Mouse (Mus musculus) retina, postnatal 1 day (tissue): ENCODE data around the gene Eif2d.
A peak's percentile ranks its signal among the peaks of the same experiment; 100 is the strongest.

Experiments
- DNase-seq: peaks from one replicate; pipeline ENCODE4 v3.0.0-alpha.2; 2012

Eif2d gene

DNA sequence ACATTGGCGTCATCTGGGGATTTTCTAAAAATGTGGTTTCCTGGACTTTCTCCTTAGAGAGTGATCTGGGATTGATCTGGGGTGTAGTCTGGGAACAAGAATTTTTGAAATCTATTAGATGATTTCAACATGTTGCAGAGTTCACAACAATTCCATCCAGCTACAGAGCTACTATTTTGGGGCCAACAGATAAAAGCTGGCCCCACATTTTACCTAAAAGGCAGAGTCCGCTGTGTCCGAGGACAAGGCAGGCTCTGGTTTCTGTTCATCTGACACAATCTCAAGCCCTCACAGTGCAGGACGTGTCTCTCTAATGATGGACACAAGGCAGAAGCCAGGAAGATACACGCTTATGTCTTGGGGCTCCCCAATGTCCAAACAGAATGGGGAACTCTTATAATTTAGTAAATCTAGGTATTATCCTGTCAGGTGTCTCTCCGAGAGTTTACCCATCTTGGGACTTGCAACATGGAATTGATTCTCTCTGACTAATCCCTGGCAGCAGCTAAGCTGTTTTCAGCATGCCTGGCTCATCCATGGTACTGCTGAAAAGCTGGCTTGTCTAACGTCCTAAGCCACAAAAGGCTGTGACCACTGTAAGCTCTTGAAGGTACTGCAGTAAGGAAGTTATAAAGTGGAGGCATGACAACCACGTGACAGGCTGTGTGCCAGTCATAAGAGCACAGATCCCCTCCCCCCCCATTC is 32.1 kb downstream of the Eif2d start:
- peak; percentile 18 for DNase-seq

DNA sequence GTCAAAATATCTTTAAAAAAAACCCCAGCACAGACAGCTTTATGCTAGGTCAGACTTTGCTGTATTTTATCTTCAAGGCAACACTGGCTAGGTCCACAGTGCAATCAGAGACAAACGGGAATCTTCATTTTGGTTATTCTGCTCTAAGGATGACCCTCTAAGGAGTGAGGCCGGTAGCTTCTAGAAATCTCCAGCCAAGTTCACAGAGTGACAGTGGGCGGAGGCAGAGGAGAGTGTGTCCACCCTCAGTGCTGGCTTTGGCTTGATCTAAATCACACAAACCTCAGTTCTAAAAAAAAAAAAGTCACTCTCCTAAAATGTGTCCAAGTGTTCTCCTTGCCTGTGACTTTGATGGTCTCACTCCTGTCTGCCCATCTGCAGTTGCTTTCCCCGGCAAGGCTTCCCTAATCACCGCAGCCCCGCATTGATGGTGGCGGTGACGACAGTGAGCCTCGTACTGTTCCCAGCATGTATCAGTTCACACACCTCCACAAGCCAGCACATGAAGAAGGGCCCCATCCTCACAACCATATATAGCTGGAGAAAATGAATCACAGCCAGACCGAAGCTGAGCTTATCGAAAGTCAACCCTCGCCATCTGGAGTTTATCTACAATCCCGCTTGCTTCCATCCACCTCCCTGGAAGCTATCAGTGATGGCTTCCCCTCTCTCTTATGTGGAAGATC is 33.0 kb downstream of the Eif2d start:
- DNase-seq: no peak

DNA sequence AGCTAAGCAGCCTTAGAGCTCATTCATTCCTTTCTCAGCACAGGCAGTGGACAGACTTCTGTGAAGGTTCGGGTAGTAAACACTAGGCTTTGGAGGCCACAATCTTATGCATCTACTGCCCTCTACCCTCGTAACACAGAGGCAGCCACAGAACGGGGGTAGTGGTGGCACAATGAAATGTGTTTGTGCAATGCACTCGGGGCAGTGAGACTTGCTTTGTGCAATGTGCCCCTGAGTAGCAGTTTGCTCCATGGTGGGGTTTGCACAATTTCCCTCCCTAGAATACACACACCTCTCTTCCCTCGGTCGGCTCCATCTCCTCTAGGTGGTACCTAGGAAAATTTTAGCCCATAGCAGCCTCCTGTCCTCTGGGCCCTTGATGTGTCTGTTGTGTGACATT is 34.0 kb downstream of the Eif2d start:
- DNase-seq: no peak

DNA sequence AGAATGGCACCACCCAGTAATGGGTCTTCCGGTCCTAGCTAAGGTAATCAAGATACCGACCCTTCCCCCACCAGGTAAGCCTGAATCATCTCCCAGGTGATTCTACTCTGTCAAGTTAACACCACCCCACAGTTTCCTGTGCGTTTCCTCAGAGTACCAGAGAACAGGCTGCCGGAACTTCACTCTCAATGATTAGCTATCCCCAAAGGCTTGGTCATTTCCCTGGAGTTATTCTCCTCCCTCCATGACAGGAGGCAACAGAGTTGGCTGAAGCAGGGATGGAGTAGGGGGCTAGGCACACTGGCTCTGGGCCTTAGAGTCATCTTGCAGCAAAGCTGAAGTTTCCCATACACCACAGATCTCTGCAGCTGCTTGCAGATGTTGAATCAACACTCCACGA is 34.9 kb downstream of the Eif2d start:
- DNase-seq: no peak

DNA sequence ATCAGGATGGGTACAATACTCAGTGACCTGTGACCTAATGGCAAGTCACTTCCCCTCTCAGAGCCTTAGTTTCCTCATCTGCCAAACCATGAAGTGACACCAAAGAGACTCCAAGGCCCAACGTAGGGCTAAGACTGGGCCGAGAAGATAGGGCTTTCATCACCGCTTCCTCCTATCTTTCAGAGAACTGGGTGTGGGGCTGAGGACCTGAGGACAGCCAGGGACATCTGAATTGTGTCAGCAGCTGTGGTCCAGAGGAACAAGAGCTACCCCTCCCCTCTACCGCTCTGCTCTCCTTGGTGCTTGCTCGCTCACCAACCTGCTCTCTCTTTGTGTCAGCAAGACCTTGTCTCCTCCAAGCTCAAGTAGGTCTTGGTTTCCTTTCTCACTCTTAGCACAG is 35.7 kb downstream of the Eif2d start:
- DNase-seq: no peak

DNA sequence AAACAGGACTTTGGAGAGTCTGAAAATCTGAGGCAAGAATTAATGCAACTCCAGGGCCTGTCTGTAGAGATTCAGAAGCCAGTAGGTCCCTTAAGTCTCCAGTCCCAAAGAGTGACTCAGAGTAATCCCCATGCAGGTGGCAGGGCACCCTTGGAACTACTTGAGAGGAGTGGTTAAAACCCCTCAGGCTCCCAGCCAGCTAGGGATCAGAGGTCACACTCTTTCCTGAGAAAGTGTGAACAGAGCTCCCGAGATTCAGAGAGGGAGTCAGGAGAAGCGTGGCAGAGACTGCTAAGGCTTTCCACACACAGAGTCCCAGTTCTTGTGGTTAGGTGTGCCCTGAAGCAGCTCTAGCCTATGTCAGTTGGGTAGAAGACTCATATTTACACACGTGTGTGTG is 40.8 kb downstream of the Eif2d start:
- no peak for DNase-seq

DNA sequence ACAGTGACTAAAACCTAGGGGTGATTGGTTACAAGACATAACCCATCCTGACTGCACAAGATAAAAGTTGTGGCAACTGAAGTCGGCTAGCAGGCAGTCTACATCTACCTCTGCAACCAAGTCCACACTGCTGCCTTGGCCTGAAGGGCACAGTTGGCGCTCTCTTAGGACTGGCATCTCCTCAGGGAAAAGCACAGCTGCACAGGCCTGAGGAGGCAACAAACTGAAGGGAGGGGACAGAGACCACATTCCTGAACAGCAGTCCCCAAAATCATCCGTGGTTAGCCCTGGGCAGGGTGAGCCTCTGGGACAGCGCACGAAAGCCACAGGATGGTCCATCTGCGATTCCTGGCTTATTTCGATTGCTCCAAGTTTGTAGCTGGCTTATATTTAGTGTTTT is 42.7 kb downstream of the Eif2d start:
- DNase-seq: no peak

DNA sequence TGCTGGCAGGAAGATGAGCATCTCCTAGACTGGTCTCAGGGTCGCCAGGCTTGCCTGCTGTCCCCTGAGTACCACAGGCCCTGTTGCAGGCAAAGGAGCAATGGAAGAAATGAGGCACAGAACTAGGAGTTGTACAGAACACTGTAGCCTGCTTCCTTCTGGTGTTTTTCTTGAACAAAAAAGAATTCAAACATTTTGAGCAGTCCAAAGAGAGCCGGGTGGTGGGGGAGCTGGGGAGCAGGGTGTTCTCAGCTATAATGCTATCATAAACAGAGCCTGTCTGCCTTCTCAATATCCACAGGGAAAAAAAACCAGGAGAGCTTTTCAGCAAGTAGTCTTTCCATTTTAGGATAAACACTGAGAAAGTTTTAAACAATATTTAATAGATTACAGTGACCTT is 43.1 kb downstream of the Eif2d start:
- DNase-seq: no peak

DNA sequence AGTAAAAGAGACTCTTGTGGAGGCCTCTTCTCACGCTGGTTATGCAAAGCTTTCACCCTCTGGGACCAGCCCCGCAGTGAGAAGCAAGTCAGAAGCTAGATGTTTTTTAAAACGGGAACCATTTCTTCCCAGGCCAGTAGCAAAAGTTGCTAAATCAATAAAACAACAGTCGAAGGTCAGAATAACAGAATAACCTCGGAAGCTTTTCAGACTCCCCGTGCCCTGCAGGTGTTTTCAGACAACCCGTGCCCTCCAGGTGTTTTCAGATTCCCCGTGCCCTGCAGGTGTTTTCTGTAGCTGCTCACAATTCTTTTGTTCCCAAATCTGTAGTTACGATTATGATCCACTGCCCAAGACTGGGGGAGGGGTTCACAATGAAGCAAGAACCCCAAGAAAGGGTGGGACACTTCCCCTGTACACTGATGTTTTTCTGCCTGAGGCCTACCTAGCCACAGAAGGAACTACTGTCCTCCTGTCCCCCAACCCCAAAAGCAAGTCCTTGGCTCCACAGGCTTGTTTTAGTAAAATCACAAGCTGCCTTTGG is 45.5 kb downstream of the Eif2d start:
- DNase-seq: no peak

DNA sequence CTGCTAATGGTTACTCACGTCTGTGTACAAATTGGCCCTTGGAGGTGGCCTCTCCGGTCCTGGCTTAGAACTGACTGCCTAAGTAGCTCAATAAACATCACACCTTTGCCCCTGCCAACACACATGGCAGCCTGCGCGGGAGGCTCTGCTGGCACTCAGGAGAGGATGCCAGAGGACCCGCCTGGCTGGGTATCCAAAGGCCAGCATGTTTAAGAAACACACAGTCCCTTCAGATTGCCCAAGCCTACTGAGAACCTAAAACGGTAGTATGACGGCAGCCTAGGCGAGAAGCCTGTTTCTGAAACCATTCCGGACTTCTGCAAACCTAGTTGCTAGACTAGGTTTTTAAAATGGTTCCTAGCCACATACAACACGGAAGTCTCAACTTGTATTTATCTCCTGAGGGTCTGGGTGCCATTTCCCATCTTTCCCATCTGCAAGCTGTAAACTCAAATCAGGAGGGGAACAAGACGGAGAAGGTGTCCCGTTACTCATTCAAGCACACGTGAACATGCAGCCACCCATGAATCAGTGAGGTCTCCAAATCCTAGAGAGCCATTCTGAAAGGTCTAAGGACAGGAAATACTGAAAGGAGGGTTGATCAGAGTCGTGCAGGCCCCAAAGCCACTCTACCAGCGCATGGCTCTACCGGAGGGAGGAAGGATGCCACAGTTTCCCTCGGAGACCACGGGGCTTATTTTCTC is 46.3 kb downstream of the Eif2d start:
- DNase-seq: no peak

DNA sequence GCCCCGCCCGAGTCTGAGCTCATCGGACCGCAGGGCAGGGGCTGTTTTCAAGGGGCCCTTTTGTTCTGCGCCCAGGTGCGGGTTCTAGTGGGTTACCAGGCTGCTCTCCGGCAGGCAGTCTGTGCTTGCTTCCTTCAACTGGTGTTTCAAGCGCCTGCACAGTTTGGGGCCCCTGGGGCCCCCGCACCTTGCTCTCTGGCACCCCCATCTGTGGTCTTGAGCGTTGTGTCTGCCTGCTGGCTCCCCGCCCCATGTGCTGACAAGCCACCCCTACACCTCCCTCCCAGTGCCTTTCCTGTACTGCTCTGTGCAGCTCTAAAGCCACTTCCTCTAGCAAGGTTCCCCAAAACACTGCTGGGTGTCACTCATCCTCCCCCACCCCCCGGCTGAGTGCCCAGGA is 47.0 kb downstream of the Eif2d start:
- DNase-seq: no peak

DNA sequence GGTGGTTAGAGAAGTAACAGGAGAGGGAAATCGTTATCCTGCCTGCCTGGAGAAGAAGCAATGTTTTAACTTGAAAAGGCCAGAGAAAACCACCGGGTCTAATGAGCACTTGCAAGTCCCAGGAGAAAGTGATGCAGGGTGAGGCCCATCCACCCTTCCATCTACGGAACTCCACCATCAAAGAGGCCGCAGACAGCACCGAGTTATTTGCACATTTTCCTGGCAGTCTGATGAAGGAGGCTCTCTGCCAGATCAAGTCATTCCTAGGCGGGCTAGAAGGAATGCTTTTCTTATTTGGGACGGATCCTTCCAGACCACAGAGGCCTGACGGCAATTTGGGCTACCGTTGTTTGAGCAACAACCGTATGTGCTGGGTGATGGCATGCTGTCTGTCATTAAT is 47.6 kb downstream of the Eif2d start:
- no peak for DNase-seq

DNA sequence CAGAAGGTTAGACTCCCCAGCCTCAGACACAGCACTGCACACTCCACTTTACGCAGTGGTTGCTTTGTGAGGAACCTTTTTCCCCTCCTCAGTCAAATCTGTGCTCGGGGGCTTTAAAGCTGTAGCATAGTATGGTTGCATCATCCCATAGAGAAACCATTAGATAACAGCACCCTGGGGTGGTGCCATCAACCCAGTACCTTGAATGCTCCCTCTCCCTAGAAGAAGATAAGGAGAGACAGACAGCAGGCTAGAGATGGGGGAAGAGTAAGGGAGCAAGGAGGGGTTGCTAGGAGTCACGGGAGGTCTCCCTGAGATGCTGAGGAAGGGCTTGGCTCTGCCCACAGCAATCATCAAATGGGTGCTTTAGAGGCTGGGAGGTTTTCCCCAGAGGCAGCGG is 48.4 kb downstream of the Eif2d start:
- no peak for DNase-seq

DNA sequence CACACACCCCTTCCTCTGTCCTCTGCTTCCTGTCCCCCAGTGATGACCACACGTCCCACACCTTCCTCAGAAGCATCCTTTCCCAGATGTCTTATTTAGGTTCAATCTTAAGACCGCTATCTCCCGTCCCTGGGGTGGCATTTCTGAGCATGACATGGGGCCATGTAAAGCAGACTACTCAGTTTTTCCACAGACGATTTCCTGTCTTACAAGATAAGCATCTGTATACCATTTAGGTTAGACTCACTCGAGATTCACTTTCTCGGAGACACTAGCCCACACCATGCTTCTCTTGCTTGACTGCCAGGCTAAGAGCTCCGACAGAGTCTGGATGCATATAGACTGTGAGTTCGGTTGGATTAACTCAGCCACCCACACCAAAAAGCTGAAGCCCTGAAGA is 51.5 kb downstream of the Eif2d start:
- DNase-seq: no peak

DNA sequence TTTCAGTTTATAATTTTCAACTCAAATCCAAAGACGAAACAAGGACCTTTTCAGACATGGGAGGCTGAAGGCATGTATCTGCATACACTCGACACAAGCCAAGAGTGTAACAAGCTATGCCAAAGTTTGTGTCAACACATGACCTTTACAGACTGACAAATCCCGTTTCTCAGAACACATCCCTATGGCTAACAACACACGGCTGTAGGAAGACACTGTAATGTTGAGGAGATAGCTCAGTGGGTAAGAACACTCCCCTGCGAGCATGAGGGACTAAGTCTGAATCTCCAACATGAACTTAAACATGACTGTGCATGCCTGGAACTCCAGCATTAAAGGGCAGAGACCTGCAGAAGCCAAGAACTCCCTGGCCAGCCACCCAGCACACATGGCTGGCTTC is 53.4 kb downstream of the Eif2d start:
- no peak for DNase-seq

DNA sequence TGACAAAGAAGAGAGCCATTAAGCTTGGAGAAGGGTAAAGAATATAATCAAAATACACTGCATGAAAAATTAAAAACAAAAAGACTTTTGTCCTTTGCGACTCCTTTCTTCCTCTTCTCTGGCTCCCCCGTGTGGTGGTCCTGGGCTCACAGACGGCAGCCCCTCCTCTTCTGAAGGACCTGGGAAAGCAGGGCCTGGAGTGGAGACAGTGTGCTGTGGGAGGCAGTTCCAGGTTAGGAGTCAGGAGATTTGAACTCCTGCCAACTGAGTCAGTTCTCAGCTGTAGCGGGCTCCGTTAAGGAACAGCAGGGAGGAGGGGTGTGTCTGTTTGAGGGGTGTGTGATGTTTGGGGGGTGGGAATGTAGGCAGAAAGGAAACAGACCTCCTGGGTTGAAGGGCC is 54.5 kb downstream of the Eif2d start:
- DNase-seq: peak; percentile 83

DNA sequence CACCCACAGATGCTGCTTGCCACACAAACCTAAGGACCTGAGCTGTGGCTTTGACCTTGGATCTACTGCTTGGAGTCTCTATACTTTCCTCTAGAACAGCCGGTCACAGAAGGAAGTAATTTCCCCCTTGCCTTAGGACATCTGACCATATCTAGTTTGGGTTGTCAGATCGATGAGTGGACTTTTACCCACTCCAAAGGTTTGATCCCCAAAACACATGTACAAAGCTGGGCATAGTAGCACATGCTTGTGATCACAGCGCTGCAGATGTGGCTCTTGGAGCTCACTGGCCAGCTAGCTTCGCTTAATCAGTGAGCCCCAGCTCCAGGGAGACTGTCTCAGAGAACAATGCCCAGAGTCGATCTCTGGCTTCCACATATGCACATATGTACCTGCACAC is 55.1 kb downstream of the Eif2d start:
- no peak for DNase-seq

DNA sequence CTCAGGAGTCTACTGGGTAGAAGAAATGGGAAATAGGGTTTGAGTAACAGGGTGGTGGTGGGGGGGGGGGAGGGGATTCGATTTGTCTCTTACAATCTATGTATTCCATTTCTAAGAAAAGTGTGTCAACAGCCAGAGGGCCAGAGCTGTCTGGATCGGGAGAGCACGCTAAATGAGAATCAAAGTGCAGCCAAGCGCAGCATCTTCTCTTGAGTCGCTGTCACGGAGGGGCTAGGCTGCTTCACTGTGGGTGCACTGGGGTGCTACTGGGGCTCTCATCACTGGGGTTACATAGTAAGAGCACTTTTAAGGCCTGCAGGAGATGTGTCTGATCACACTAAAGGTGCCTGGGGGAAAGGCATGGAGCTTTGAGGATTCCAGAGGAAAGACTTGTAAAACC is 55.8 kb downstream of the Eif2d start:
- DNase-seq: peak; percentile 74

DNA sequence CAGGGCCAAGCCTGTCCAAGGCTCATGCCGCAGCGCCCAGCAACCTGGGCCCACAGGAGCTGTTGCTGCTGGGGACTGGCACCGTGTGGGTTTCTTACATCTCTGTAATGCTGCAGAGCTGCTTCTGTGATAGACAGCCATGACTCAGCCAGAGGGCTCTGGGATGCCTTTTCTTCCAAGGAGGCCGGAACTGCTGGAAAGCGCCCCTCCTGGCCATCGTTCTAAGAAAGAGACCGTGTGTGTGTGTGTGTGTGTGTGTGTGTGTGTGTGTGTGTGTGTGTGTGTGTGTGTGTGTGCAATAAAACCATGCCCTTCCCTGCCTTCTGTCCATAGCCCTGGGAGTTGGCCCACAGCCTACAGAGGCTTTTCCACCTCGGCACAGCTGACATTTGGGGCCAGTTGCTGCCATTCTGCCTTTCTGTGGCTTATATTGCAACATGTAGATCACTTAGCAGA is 57.0 kb downstream of the Eif2d start:
- DNase-seq: peak; percentile 42

DNA sequence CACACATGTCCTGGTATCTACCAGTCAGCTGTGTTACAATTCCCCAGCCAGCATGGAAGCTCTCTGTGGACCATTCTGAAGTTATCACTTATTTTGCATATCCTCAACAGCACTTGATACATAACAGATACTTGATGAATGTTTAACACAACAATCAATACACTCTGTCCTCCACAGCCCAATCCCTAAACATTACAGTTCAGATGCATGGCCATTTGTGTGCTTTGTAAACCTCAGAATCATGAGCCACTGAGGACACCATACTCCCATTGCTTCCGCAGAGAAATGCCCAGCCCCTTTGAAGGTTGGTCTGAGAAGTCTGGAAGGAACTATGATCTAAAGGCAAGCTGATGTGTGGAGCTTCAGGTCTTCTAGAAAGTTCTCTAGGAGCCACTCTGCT is 58.7 kb downstream of the Eif2d start:
- DNase-seq: no peak

DNA sequence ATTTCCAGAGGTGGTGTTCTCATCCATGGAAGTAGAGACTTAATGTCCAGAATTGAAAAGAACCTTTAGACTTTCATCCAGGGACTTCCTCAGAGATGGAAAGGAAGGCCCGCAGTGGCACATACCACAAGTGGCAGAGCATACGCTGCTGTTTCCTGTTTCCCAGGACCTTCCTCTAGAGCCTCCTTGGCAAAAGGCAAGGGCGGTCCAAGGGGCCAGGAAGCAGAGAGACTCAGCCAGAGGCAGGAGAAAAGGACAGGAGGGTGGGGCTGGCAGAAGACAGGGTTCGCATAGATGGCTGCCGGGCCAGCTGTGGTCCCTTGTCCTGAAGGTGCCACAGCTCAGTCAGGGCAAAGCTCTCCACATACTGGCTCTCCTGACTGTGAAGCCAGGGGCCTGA is 60.0 kb downstream of the Eif2d start:
- no peak for DNase-seq

DNA sequence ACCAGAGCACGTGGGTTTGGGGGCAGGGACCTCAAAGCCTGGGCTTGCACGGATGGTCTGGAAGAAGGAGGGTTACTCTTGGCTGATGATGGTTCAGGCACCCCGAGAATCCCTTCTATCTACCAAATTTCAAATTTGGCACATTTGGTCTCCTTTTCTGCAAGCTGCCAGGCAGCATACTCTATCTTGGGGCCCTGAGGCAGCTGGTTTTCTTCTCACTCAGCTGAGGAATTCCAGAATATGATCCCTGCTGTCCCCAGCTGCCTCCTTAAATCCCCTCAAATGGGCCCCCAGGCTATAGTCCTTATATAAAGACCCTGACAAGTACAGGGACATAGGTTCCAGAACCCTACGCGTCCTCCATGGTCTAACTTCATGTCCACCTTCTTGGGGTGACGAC is 60.4 kb downstream of the Eif2d start:
- no peak for DNase-seq

DNA sequence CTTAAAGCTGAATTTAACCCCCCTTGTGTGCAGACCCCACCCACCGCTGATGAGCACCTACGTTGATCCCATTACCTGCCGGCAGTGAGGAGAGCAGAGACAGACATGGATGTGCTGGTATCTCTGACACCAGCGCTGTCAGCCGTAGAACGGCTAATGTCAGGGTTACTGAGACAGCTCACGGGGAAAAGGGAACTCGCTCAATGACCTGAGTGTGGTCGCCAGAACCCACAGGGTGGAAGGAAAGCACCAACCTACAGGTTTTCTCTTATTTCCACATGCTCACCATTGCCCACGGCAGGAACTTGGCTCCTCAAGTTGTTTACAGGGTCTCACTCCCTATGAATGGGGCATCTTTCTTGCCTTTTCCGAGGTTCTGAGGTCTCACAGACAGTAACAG is 66.0 kb downstream of the Eif2d start:
- DNase-seq: no peak
